Mouse (Mus musculus) neural tube, embryonic 11.5 days (tissue): ENCODE data around the gene Wnk3. TPM values are rescaled to one million over a fixed set of nuclear protein-coding genes. Genes with fewer than 3 reads are reported as not detected.
"Not testable (repeated sequence)": the region's sequence is repeated elsewhere in the genome, so short reads cannot be mapped to it uniquely, and the experiment has no call there.

Experiments
- ATAC-seq: fragments of 200-750 bp; cut with Nextera tagmentation; 2 replicates; pipeline ENCODE4 v1.8.0; 2017; ENCODE audit warnings: moderate number of reproducible peaks, mild to moderate bottlenecking, moderate TSS enrichment, moderate library complexity; ENCODE audit not compliant: insufficient read depth, low FRiP score, low TSS enrichment
- DNase-seq: peaks from one replicate; pipeline ENCODE4 v3.0.0-alpha.2; 2015; ENCODE audit warnings: low spot score
- H3K27ac ChIP-seq: fragments of 300-500 bp; sonication (generic); 2 replicates; pipeline ENCODE4 v1.5.1; 2014; ENCODE audit warnings: low read depth, mild to moderate bottlenecking, low read length
- H3K27me3 ChIP-seq: fragments of 300-500 bp; sonication (generic); 2 replicates; pipeline ENCODE4 v1.6.1; 2014; ENCODE audit warnings: mild to moderate bottlenecking, low read length, mixed read lengths; ENCODE audit not compliant: control insufficient read depth, insufficient read depth
- H3K36me3 ChIP-seq: fragments of 300-500 bp; sonication (generic); 2 replicates; pipeline ENCODE4 v1.6.1; 2014; ENCODE audit warnings: mild to moderate bottlenecking, low read length, moderate library complexity, mixed read lengths; ENCODE audit not compliant: control insufficient read depth, insufficient read depth
- H3K4me1 ChIP-seq: fragments of 300-500 bp; sonication (generic); 2 replicates; pipeline ENCODE4 v1.6.1; 2014; ENCODE audit warnings: low read length, mixed read lengths; ENCODE audit not compliant: control insufficient read depth, insufficient read depth
- H3K4me2 ChIP-seq: fragments of 300-500 bp; sonication (generic); 2 replicates; pipeline ENCODE4 v1.6.1; 2014; ENCODE audit warnings: low read depth, mild to moderate bottlenecking, moderate library complexity
- H3K4me3 ChIP-seq: fragments of 300-500 bp; sonication (generic); 2 replicates; pipeline ENCODE4 v1.5.1; 2014; ENCODE audit warnings: low read depth, low read length
- H3K9ac ChIP-seq: fragments of 300-500 bp; sonication (generic); 2 replicates; pipeline ENCODE4 v1.6.1; 2014; ENCODE audit warnings: mild to moderate bottlenecking, low read length
- H3K9me3 ChIP-seq: fragments of 300-500 bp; sonication (generic); 2 replicates; pipeline ENCODE4 v1.6.1; 2016; ENCODE audit warnings: low read length; ENCODE audit not compliant: control insufficient read depth
- WGBS: fragments of 180-500 bp; shearing (Covaris S2); extraction: QIAGEN DNeasy Blood & Tissue Kit; methylation state at CpG from one replicate; pipeline ENCODE4 v1.1.7; 2014; 5-methylcytosine and 5-hydroxymethylcytosine counted together
- polyA plus RNA-seq: library from polyadenylated mRNA; unstranded; fragments of >200 nt; fragmentation: Nextera tagmentation; extraction: Ambion mirVana; gene quantifications from 2 replicates; pipeline ENCODE4 v1.2.1, GENCODE M21; 2014

The Wnk3 gene
- polyA plus RNA-seq = 13.7 and 15.1 TPM in 2 replicates

DNA sequence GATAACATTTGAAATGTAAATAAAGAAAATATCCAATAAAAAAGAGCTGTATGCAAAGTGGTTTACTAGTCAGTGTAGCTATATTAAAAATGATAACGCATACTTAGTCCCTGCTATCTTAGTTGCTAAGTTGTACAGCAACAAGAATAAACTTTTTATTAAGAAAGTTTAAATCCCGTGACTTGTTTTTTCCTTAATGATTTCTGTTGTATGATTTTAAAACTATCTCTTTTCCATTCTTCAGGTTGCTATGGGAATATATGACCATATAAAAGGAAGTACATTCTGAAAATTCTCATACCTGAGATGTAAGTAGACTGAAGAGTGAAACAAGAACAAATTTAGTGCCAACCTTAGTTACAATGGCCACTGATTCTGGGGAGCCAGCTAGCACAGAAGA is at the start of gene Wnk3:
Gene Wnk3, plus strand, starts transcription at position 301 of the 400 bp plus-strand sequence.
- DNase-seq = no peak
- ATAC-seq = no peak
- H3K9me3 ChIP-seq = no peaks in the 10 kb centered on the region
- no peak within 1 kb of the TSS for H3K27ac ChIP-seq
- H3K36me3 ChIP-seq = no peaks in the 10 kb centered on the region
- H3K4me3 ChIP-seq = no peak within 1 kb of the TSS
- H3K4me2 ChIP-seq = no peak within 1 kb of the TSS
- H3K9ac ChIP-seq = no peak within 1 kb of the TSS
- no peaks in the 10 kb centered on the region for H3K4me1 ChIP-seq
- 88% methylated on average over 2 of the region's 2 CpGs for WGBS
- H3K27me3 ChIP-seq = no peaks in the 10 kb centered on the region

DNA sequence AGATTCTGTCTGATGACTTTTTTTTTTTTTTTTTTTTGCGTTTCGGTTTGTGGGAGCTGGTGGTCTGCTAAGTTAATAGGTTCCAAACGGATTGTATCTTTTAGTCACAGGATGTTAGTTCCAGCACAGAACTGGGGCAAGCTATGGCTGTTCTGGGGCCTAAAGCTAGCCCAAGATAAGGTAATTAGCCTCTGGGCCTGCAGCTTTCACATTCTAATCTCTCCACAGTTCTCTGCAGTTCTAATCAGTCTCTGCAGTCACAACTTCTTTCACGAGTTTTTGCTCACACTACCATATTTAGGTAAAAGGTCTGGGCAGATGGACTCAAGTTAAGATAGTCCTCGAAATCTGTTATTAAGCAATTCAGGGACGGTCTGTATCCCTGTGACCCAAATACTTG is 39.5 kb upstream of the Wnk3 start:
- Histone ChIP-seq H3K4me1 (no peaks in the 10 kb centered on the region), H3K4me3 (no peak overlapping the region), H3K36me3 (no peaks in the 10 kb centered on the region), H3K9ac (no peak overlapping the region), H3K9me3 (no peaks in the 10 kb centered on the region), H3K27me3 (no peaks in the 10 kb centered on the region), H3K27ac (no peak overlapping the region), H3K4me2 (no peak overlapping the region)
- ATAC-seq (no peak), DNase-seq (no peak)
- WGBS = 75% methylated on average over 6 of the region's 6 CpGs

DNA sequence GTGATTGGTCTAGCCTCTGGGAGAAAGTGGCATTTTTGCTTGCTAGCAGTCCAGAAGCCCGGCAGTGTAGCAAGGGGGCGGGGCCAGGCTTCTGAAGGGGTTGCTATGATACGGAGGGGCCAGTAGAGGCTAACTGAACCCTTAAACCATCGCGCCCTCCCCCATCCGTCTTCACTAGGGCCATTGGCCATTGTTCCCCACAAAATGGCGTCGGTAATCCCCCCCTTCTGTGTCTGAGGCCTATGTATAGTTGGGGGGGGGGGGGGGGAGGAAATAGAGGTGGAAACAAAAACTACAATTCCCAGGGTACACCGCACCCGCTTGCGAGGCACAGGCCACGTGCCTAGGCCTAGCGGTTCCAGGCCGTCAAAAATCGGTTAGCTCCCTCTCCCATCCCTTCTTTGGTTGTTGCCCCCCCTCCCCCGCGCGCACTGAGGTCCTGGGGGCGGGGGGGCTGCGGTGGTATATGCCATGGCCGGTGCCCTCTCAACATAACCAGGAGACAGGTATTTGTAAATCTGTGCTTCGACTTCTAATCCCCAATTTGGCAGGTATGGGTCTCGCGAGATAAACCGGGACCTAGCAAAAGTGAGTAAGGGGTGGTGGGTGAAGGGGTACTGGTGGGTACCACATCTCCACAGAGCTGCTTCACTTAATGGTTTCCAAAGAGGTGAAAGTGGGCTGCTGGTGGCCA is 29.3 kb upstream of the Wnk3 start:
- no peaks in the 10 kb centered on the region for H3K9me3 ChIP-seq
- peak overlapping the region; percentile 27; the same call in 1 of the 2 replicates for H3K4me3 ChIP-seq
- DNase-seq (peak; percentile 79), ATAC-seq (peak; percentile 85)
- no peaks in the 10 kb centered on the region for H3K36me3 ChIP-seq
- peak overlapping the region; percentile 44 for H3K9ac ChIP-seq
- H3K27me3 ChIP-seq = no peaks in the 10 kb centered on the region
- 25% methylated on average over 25 of the region's 25 CpGs for WGBS
- no peaks in the 10 kb centered on the region for H3K4me1 ChIP-seq
- peak overlapping the region; percentile 57 for H3K4me2 ChIP-seq
- peak overlapping the region; percentile 80 for H3K27ac ChIP-seq

DNA sequence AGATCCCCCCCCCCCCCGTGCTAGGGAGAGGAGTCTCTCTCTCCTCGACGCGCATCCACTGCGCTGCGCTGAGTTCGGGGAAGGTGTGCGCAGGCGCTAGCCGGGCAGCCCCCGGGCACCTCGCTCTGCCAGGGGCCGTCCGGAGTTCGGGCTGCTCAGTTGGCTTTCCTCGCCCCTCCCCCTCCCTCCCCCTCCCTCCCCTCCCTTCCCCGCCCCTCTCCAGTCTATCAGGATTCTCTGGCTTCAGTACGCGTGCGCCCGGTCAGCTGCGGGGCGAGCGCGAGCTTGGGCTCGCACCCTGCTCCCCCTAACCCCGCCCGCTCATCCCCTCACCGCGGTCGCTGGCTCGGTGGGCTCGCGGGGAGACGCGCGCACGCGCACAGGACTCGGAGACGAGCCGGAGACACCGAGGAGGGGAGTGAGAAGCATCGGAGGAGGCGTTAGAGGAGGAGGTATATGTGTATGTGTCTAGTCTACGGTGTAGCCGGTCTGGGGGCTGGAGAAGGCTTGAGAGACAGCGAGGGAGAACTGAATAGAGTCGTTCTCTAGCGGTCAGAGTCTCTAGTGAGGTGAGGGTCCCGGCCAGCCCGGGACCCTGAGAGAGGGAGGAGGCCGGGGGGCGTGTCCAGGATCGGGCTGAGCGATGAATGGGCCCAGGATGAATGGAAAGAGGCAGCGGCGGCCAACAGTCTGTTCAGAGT is 28.5 kb upstream of the Wnk3 start:
- no peaks in the 10 kb centered on the region for H3K9me3 ChIP-seq
- H3K4me1 ChIP-seq = no peaks in the 10 kb centered on the region
- DNase-seq (peak; percentile 91), ATAC-seq (peak; percentile 91)
- H3K4me3 ChIP-seq = peak overlapping the region; percentile 44
- H3K9ac ChIP-seq = peak overlapping the region; percentile 47
- peak overlapping the region; percentile 80 for H3K27ac ChIP-seq
- H3K4me2 ChIP-seq = peak overlapping the region; percentile 57
- 18% methylated on average over 51 of the region's 58 CpGs for WGBS
- no peaks in the 10 kb centered on the region for H3K36me3 ChIP-seq
- no peaks in the 10 kb centered on the region for H3K27me3 ChIP-seq

DNA sequence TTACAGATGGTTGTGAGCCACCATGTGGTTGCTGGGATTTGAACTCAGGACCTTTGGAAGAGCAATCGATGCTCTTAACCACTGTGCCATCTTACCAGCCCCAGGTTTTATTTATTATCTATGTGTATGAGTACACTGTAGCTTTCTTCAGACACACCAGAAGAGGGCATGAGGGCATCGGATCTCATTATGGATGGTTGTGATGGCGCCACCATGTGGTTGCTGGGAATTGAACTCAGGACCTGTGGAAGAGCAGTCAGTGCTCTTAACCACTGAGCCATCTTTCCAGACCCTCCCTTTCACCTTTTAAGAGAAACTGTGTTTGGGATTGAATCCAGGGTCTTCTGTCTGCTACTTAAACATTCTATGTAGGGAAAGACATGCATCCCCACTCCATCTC is 24.7 kb upstream of the Wnk3 start:
- not testable (repeated sequence) for ATAC-seq, H3K4me2 ChIP-seq

DNA sequence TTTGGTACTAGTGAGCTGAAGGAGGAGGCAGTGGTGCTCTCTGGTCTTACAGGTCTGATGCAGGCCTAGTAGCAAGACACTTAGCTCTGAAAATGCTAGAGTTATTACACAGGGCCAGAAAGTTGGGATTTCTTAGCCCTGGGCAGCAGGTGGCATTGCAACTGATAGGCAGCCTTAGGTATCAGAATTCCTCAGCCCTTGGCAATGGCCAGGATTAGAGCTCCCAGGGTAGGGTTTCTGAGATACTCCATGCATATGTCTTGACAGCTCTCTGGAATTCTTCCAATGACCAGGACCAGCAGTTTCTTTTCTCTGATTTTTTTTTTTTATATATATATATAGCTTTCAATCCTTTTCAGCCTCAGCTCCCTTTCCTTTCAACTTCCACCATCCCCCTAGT is 100.5 kb downstream of the Wnk3 start:
- no peaks in the 10 kb centered on the region for H3K9me3 ChIP-seq
- H3K27ac ChIP-seq = no peak overlapping the region
- ATAC-seq (no peak), DNase-seq (no peak)
- no peak overlapping the region for H3K4me2 ChIP-seq
- no peak overlapping the region for H3K9ac ChIP-seq
- no peaks in the 10 kb centered on the region for H3K4me1 ChIP-seq
- no peaks in the 10 kb centered on the region for H3K27me3 ChIP-seq
- H3K4me3 ChIP-seq = no peak overlapping the region
- no peaks in the 10 kb centered on the region for H3K36me3 ChIP-seq

More for the DNA sequence above, 24.7 kb upstream of the Wnk3 start:
- not testable (repeated sequence) for H3K27ac ChIP-seq, H3K4me1 ChIP-seq, H3K9me3 ChIP-seq, H3K27me3 ChIP-seq, H3K9ac ChIP-seq, H3K36me3 ChIP-seq, DNase-seq, H3K4me3 ChIP-seq
- 69% methylated on average over 3 of the region's 3 CpGs for whole genome bisulfite sequencing

DNA sequence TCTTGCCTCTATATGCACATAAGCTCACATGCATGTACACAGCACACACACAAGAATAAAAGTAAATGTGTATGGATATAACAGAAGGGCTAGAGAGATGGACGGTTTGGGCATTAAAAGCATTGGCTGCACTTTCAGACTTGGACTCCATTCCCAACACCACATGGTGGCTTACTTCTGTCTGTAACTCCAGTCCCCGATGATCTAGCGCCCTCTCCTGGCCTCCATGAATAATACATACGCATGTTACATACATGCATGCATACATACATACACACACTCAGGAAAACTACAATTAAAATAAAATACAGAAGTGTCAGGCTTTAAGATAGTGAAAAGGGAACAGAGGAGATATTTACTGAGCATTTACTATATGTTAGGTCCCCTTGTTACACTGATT is 115.9 kb downstream of the Wnk3 start:
- Histone ChIP-seq H3K9me3 (no peaks in the 10 kb centered on the region), H3K4me2 (no peak overlapping the region), H3K4me1 (no peaks in the 10 kb centered on the region), H3K27ac (no peak overlapping the region), H3K27me3 (no peaks in the 10 kb centered on the region), H3K36me3 (no peaks in the 10 kb centered on the region), H3K4me3 (no peak overlapping the region), H3K9ac (no peak overlapping the region)
- ATAC-seq = no peak
- WGBS = 79% methylated on average over 4 of the region's 4 CpGs
- DNase-seq = no peak

DNA sequence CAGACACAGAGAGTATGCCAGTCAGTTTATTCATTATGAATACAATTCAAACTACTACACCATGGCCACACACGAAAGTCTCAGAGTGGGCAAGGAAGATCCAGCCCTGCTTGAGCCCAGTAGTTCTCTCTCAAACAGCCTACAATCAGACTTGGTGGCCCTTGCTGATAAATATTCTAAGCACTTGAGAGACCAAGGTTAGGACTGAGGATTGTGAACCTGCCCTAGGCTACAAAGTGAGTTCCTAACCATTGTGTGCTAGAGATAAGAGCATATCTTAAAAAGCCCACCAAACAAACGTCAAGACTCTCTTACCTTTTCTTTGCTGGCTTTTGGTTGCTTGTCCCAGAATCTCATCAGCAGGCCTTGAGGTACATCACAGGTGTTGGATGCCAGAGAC is 135.7 kb downstream of the Wnk3 start:
- Histone ChIP-seq H3K4me1 (no peaks in the 10 kb centered on the region), H3K4me3 (no peak overlapping the region), H3K27me3 (no peaks in the 10 kb centered on the region), H3K9ac (no peak overlapping the region), H3K9me3 (no peaks in the 10 kb centered on the region), H3K36me3 (no peaks in the 10 kb centered on the region), H3K27ac (no peak overlapping the region), H3K4me2 (no peak overlapping the region)
- ATAC-seq (no peak), DNase-seq (no peak)
- WGBS = 97% methylated on average over 2 of the region's 2 CpGs

DNA sequence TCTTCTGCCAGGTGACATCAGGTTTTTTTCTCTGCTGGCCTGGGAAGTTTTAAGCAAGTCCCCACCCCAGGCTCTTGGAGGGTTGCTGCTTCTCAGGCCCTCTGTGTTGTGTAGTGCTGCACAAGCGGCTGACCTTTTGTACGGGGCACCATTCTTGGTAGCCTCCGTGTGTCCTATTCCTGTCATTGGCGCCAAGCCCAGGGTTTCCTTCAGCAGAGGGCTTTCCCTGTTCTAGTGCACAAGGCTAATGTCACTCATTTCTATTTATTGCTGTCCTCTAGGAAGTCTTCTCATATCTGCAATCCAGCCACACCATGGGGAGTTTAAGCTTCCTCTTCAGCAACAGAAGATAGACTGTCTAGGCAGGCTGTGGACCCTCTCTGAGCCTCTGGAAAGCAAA is 139.9 kb downstream of the Wnk3 start:
- H3K4me3 ChIP-seq = no peak overlapping the region
- no peak overlapping the region for H3K9ac ChIP-seq
- 76% methylated on average over 4 of the region's 4 CpGs for WGBS
- no peaks in the 10 kb centered on the region for H3K27me3 ChIP-seq
- no peaks in the 10 kb centered on the region for H3K36me3 ChIP-seq
- ATAC-seq = no peak
- no peaks in the 10 kb centered on the region for H3K4me1 ChIP-seq
- no peak overlapping the region for H3K4me2 ChIP-seq
- no peak for DNase-seq
- H3K27ac ChIP-seq = no peak overlapping the region
- H3K9me3 ChIP-seq = no peaks in the 10 kb centered on the region
